Mouse (Mus musculus) left cerebral cortex, postnatal 10 days (tissue): ENCODE results near the gene Spta1. TPM values are rescaled to one million over a fixed set of nuclear protein-coding genes. Genes with fewer than 3 reads are reported as not detected.

ENCODE experiments used
- DNase-seq, 2 experiments: peaks; one replicate each; pipeline ENCODE4 v3.0.0; 2021 to 2022; ENCODE audit warnings: low spot score in 2 of 2, mixed read lengths in 1 of 2; ENCODE audit errors: extremely low spot score in 1 of 2
- intact Hi-C: fragments of 180-260 bp; cut with DNase I; formaldehyde crosslinking; loops from one replicate; pipeline ENCODE4 v1.15.1; 2025
- total RNA-seq, 2 experiments: library from RNA; stranded (reverse); gene quantifications; 2 replicates each; pipeline ENCODE4 v1.2.3; 2021

Gene Spta1
- under 1 TPM; 0.16 to 0.32 TPM for total RNA-seq

DNA sequence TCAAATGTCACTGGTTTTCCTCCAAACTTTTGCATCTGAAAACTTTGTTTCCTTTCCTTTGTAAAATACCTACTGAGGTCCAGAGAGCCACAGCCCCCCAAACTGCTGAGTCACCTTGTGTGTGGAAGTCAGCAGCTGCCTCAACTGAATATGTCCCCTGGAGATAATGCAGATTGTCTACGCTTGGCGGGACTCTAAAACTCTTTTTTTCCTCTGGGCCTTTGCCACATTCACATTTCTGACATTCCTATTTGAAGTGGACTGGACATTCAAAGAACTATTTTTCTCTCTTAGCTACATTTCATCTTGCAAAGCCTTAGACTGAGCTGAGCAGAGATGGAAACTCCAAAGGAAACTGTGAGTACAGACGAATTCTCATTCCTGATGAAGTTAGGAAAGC, at the start of gene Spta1:
Gene Spta1, plus strand, starts transcription at position 172 of the 400 bp plus-strand sequence.
- no peak for DNase-seq
- intact Hi-C loops = no loop called here

DNA sequence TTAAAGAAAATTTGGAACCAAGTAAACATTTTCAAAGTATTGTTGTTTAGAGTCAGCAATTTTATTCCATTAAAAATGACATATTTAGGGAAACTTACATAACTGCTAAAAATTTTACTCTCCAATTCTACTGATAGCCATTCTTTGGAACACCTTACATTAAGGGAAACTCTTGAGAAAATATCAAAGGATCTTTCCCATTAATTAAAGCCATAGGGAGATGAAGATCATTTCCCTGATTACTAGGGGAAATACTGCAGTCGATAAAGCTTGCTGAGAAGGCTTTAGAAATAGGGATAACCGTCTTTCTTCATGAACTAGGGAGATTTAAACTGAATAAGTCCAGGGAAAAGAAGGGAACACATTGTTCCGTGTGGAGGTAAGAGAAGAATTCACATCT, 41.4 kb upstream of the Spta1 start, which contains the start of gene Olfr424:
Gene Olfr424, plus strand, starts transcription at position 301 of the 400 bp plus-strand sequence.
- DNase-seq = no peak
- intact Hi-C loops = no loop called here

- DNase-seq = no peak
- intact Hi-C loops = no loop called here
Measured at GRCm38 (mm10) chr1:174131999-174132398, 40.6 kb upstream of the Spta1 start.

GRCm38 (mm10) chr1:174141384-174141783, 31.2 kb upstream of the Spta1 start:
- no peak for DNase-seq

GRCm38 (mm10) chr1:174146696-174147095, 25.9 kb upstream of the Spta1 start:
- intact Hi-C loops = no loop called here
- DNase-seq = no peak

More at GRCm38 (mm10) chr1:174141384-174141783, 31.2 kb upstream of the Spta1 start:
- intact Hi-C loops = no loop called here

- intact Hi-C loops = no loop called here
- DNase-seq = no peak
Measured at GRCm38 (mm10) chr1:174149289-174149688, 23.3 kb upstream of the Spta1 start.

DNA sequence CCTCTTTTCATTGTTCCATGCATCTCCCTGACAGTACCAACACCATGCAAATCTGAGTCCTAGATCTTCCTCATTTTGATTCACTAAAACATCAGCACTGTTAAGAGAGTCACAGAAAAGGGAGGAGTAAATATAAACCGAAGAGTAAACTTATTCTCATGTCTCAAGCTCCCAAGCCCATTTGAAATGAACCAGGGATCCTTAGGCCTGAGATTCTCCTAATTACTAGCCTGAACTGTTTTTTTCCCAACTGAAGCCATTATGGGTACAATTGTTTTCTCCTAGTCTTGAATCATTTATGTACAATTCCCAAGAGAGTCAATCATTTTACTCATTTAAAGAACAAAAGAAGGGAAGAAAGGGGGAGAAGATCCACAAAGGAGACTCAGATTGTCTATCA, 17.2 kb upstream of the Spta1 start, which contains the start of gene Olfr420:
Gene Olfr420, plus strand, starts transcription at position 301 of the 400 bp plus-strand sequence.
- intact Hi-C loops = no loop called here
- no peak for DNase-seq

DNA sequence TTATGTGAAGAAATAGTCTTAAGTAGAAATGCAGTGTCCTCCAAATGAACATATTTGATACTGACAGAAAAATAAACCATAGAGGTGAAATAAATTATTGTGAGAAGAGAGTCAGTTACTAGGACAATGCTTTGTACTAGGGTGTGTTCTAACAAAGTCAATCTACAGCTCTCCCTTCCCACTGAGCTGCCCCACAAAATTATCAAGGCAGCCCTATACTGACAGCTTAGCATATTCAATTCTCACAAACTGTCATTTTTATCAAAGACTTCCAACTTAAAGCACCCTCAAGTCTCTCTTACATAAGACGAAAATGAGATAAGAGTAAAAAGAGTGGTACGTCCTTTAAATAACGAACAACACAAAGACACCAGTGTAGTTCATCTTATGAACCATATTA, 15.0 kb upstream of the Spta1 start:
- no peak for DNase-seq
- intact Hi-C loops = no loop called here

DNA sequence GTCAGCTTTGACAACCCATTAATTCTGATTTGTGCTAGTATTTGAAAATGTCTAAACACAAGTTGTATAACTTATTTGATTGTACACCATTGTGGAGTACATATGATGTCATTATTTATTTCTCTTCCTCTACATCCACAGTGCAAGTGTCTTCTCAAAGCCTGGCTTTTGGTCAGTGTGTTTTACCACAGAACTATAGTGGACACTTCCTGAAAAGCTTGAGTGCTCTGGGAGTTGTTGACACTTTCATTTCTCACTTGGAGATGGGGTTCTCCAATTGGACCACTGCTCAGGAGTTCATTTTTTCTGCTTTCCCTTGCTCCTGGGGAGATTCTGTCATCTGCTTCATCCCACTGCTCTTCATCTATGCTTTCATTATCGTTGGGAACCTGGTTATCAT, 14.1 kb upstream of the Spta1 start:
- no peak for DNase-seq
- intact Hi-C loops = no loop called here

DNA sequence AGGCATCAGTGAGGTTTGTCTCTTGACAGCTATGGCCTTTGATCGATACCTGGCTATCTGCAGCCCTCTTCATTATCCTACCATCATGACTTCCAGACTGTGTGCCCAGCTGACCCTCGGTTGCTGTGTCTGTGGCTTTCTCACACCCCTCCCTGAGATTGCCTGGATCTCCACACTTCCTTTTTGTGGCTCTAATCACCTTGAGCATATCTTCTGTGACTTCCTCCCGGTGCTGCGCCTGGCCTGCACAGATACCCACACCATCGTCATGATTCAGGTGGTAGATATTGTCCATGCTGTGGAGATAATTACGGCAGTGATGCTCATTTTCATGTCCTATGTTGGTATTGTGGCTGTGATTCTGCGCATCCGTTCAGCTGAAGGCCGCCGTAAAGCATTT, 13.5 kb upstream of the Spta1 start:
- no peak for DNase-seq
- intact Hi-C loops = no loop called here

DNA sequence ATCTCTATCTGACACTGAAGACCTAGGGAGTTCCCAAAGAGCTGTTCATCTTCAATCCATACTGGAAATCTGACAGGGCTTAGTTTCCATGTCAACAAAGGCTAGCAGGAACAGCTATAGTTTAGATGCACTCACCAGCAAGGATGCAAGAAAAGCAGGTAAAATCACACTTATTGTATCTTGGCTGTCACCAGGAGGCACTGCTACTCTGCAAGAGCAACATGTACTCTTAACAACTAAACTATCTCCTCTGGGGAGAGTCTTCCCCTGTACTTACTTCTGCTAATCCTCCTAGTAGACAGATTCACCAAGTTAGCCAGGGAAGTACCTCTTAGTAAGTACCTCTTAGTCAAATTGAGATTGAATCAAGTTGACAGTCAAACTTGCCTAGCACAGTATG, 3.6 kb upstream of the Spta1 start:
- intact Hi-C loops = no loop called here
- no peak for DNase-seq

DNA sequence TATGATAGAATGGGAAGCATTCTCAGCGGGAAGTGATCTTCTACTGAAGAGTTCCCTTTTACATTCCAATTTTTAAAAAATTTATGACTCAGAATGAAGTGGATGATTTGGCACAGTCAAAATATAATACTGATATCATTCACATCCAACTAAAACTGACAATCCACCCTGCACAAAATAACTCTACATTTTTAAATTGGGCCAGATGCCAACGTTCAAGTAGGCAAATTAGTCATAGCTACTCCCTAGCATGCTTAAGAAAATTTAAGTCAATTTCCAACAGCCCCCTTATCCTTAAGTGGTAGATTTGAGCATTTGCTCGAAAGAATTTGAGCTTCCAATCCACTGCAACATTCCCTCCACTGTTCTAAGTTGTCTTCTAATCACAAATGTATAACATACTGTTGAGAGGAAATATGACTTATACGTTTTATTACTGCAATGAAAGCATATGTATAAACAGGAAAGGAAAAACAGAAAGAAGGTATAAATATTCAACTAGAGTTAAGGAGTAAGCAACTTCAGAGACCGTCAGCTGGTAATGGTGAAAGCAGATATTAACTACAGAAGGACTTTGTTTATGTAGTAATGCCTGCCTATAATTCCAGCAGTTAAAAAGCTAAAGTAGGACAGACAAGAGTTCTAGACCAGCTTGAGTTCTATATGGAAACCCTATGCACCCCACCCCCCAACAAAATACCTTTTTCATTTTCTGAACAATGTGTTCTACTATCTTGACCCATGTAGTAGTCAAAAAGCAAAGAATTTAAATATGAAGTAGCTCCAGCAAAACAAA, 1.7 kb upstream of the Spta1 start:
- intact Hi-C loops = no loop called here
- peak in 1 of 2 experiments; percentile 3 for DNase-seq

DNA sequence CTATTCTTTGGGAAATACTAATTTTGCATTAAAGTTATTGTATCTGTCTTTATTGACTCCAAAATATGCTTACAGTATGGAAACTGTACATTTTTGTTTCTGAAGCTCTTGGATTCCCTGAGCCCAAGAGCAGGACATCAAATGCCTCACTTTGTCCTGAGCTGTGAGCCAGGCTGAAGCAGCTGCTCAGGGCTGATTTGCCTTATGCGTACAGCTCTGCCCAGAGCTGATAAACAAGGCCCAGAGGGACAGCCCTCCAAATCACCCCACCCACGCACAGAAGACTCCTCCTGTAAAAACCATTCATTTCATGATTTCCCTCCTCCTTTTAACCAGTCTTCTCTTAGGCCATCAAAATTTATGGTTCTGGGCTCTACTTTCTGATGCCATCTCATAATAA, 1.0 kb upstream of the Spta1 start:
- DNase-seq = no peak
- intact Hi-C loops = no loop called here

GRCm38 (mm10) chr1:174204699-174205098, 32.1 kb downstream of the Spta1 start:
- intact Hi-C loops = no loop called here
- no peak for DNase-seq

GRCm38 (mm10) chr1:174212286-174212685, 39.7 kb downstream of the Spta1 start:
- DNase-seq = no peak
- intact Hi-C loops = no loop called here

DNA sequence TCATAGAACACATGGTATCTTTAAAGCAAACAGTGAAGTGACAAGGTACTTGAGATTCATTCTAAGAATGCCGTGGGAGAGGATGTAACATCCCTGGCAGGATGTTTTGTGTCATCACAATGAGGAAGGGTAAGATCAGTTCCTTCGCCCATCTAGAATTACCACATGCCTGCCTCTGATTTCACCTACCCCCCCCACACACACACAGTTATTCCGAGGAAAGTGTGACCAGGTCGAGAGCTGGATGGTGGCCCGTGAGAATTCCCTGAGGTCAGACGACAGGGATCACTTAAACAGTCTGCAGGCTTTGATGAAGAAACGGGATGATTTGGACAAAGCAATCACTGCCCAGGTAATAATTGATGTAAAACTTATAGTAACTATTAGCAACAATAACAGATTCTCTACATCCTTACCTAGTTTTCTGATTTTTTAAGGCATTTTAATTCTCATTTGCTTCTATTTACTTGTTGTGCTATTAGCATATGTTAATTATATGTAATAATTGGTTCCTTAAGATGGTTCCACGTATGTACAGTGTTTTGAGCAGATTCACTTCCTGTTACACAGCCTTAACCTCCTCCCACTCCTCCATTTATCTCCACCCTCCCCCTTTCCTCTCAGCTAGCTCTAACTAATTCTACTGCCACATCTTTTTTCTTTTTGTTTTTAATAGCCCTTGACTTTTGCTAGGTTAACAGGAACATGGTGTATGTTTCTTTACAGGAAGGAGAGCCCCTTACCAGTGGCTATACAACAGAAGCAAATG, 42.9 kb downstream of the Spta1 start:
- intact Hi-C loops = no loop called here
- no peak for DNase-seq

GRCm38 (mm10) chr1:174216528-174217204, 44.1 kb downstream of the Spta1 start:
- no peak for DNase-seq
- intact Hi-C loops = no loop called here

DNA sequence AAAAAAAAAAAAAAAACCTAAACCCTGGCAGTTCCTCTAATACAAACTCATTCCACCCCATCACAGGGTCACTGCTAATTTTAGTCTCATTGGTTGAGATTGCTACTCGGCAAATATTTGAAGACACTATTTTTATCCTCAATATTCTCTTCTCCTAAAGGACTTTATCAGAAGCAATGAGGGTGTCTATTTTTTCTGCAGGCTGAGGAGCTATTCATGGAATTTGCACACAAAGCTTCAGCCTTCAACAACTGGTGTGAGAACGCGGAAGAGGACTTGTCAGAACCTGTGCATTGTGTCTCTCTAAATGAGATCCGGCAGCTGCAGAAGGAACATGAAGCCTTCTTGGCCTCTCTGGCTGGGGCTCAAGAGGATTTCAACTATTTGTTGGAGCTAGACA, 67.3 kb downstream of the Spta1 start:
- no peak for DNase-seq
- intact Hi-C loops = no loop called here

DNA sequence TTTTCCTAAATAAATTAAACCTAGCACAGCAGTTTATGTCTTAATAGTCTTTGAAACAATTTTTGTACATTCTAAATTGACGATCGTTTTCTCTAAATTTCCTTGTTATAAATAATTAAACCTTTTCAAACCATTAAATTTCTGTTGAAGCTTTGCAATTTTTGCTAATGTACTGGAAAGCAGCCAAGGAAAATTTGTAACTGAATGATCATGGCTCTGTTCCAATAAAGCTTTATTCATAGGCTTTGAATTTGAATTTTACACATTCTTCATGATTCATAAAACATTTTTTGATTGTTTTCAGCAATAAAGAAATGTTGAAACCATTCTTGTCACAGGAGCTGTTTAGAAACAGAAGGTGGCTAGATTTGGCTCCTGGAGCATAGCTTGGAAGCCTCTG, 72.0 kb downstream of the Spta1 start:
- DNase-seq = no peak
- intact Hi-C loops = no loop called here

DNA sequence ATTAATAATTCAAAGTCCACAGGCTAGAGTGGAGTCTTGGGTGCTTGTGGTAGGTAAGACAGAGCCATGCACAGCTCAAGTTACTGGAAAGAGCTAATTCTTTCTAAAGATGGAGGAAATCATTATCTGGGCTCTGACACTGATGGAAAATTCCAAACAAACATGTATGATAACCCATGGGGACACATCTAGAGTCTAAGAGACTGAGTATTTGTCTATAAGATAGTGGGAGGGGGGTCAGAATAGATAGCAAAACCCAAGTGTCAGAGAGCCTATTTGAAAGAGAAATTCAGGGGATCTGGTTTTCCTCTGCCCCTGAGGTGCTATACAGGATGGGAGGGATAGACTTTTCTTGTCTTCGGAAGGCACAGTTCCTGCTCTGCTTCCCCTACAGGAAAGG, 73.5 kb downstream of the Spta1 start:
- no peak for DNase-seq
- intact Hi-C loops = no loop called here
